Mouse (Mus musculus): Measurements from ENCODE around the gene Zfp57. TPM values are rescaled to one million over a fixed set of nuclear protein-coding genes. Genes with fewer than 3 reads are reported as not detected.

Zfp57 gene
- polyA plus RNA-seq, 1 experiment from 2014 or later, result 301 TPM

- DNase-seq (no peak), ATAC-seq (ENCODE audit: low FRiP score, low TSS enrichment) (no peak)
- no peaks in the 10 kb centered on the region for H3K27me3 ChIP-seq (ENCODE audit: control insufficient read depth, insufficient read depth, low read length)
- no peak overlapping the region for H3K9ac ChIP-seq (replicated peaks; ENCODE audit: low read length)
- H3K9me3 ChIP-seq (ENCODE audit: control insufficient read depth, low read length), result no peaks in the 10 kb centered on the region
- no peak overlapping the region for H3K4me3 ChIP-seq (replicated peaks; ENCODE audit: low read depth, low read length)
- no peak overlapping the region for H3K4me2 ChIP-seq (ENCODE audit: low read length)
- 85% methylated on average over 6 of the region's 6 CpGs for WGBS
- H3K36me3 ChIP-seq (ENCODE audit: control insufficient read depth, insufficient read depth, low read length), result no peaks in the 10 kb centered on the region
- H3K27ac ChIP-seq (replicated peaks; ENCODE audit: low read depth, low read length), result no peak overlapping the region
- no peaks in the 10 kb centered on the region for H3K4me1 ChIP-seq (ENCODE audit: control insufficient read depth, insufficient read depth, low read length)
Observed at GRCm38 (mm10) chr17:36971172-36971850, 29.7 kb upstream of the Zfp57 start.

GRCm38 (mm10) chr17:36972791-36973190, 28.2 kb upstream of the Zfp57 start:
- H3K27ac ChIP-seq (replicated peaks; ENCODE audit: low read depth, low read length), result no peak overlapping the region
- no peaks in the 10 kb centered on the region for H3K36me3 ChIP-seq (ENCODE audit: control insufficient read depth, insufficient read depth, low read length)
- no peaks in the 10 kb centered on the region for H3K4me1 ChIP-seq (ENCODE audit: control insufficient read depth, insufficient read depth, low read length)
- no peak overlapping the region for H3K4me2 ChIP-seq (ENCODE audit: low read length)
- no peaks in the 10 kb centered on the region for H3K9me3 ChIP-seq (ENCODE audit: control insufficient read depth, low read length)
- DNase-seq (no peak), ATAC-seq (ENCODE audit: low FRiP score, low TSS enrichment) (no peak)
- 86% methylated on average over 3 of the region's 3 CpGs for WGBS
- no peak overlapping the region for H3K4me3 ChIP-seq (replicated peaks; ENCODE audit: low read depth, low read length)
- H3K27me3 ChIP-seq (ENCODE audit: control insufficient read depth, insufficient read depth, low read length), result no peaks in the 10 kb centered on the region
- no peak overlapping the region for H3K9ac ChIP-seq (replicated peaks; ENCODE audit: low read length)

- Histone ChIP-seq H3K9me3 (ENCODE audit: control insufficient read depth, low read length) (no peaks in the 10 kb centered on the region), H3K4me2 (ENCODE audit: low read length) (no peak overlapping the region), H3K4me3 (replicated peaks; ENCODE audit: low read depth, low read length) (no peak overlapping the region), H3K9ac (replicated peaks; ENCODE audit: low read length) (no peak overlapping the region), H3K4me1 (ENCODE audit: control insufficient read depth, insufficient read depth, low read length) (no peaks in the 10 kb centered on the region), H3K36me3 (ENCODE audit: control insufficient read depth, insufficient read depth, low read length) (no peaks in the 10 kb centered on the region), H3K27ac (replicated peaks; ENCODE audit: low read depth, low read length) (no peak overlapping the region), H3K27me3 (ENCODE audit: control insufficient read depth, insufficient read depth, low read length) (no peaks in the 10 kb centered on the region)
- 83% methylated on average over 8 of the region's 8 CpGs for WGBS
- DNase-seq, result no peak
- no peak for ATAC-seq (ENCODE audit: low FRiP score, low TSS enrichment)
Observed at GRCm38 (mm10) chr17:36973271-36973787, 27.6 kb upstream of the Zfp57 start.

GRCm38 (mm10) chr17:36981221-36981813, 19.6 kb upstream of the Zfp57 start, which contains the start of gene 2410137M14Rik:
2410137M14Rik (minus strand) TSS chr17:36981237.
- DNase-seq (no peak), ATAC-seq (ENCODE audit: low FRiP score, low TSS enrichment) (no peak)
- Histone ChIP-seq H3K4me1 (ENCODE audit: control insufficient read depth, insufficient read depth, low read length) (no peaks in the 10 kb centered on the region), H3K9me3 (ENCODE audit: control insufficient read depth, low read length) (no peaks in the 10 kb centered on the region), H3K9ac (replicated peaks; ENCODE audit: low read length) (no peak within 1 kb of the TSS), H3K36me3 (ENCODE audit: control insufficient read depth, insufficient read depth, low read length) (no peaks in the 10 kb centered on the region), H3K4me2 (ENCODE audit: low read length) (no peak within 1 kb of the TSS), H3K27ac (replicated peaks; ENCODE audit: low read depth, low read length) (no peak within 1 kb of the TSS), H3K4me3 (replicated peaks; ENCODE audit: low read depth, low read length) (no peak within 1 kb of the TSS), H3K27me3 (ENCODE audit: control insufficient read depth, insufficient read depth, low read length) (no peaks in the 10 kb centered on the region)
- WGBS, result 16% methylated on average over 18 of the region's 18 CpGs

GRCm38 (mm10) chr17:36981845-36982244, 19.1 kb upstream of the Zfp57 start:
- Histone ChIP-seq H3K9ac (replicated peaks; ENCODE audit: low read length) (no peak overlapping the region), H3K4me3 (replicated peaks; ENCODE audit: low read depth, low read length) (no peak overlapping the region), H3K9me3 (ENCODE audit: control insufficient read depth, low read length) (no peaks in the 10 kb centered on the region), H3K27me3 (ENCODE audit: control insufficient read depth, insufficient read depth, low read length) (no peaks in the 10 kb centered on the region), H3K4me2 (ENCODE audit: low read length) (no peak overlapping the region), H3K36me3 (ENCODE audit: control insufficient read depth, insufficient read depth, low read length) (no peaks in the 10 kb centered on the region), H3K27ac (replicated peaks; ENCODE audit: low read depth, low read length) (no peak overlapping the region), H3K4me1 (ENCODE audit: control insufficient read depth, insufficient read depth, low read length) (no peaks in the 10 kb centered on the region)
- no peak for ATAC-seq (ENCODE audit: low FRiP score, low TSS enrichment)
- no peak for DNase-seq
- WGBS, result 3% methylated on average over 4 of the region's 4 CpGs

- Histone ChIP-seq H3K4me1 (ENCODE audit: control insufficient read depth, insufficient read depth, low read length) (no peaks in the 10 kb centered on the region), H3K9ac (replicated peaks; ENCODE audit: low read length) (no peak overlapping the region), H3K27ac (replicated peaks; ENCODE audit: low read depth, low read length) (no peak overlapping the region), H3K36me3 (ENCODE audit: control insufficient read depth, insufficient read depth, low read length) (no peaks in the 10 kb centered on the region), H3K27me3 (ENCODE audit: control insufficient read depth, insufficient read depth, low read length) (no peaks in the 10 kb centered on the region; the same call in 1 of the 2 replicates), H3K4me2 (ENCODE audit: low read length) (no peak overlapping the region), H3K9me3 (ENCODE audit: control insufficient read depth, low read length) (no peaks in the 10 kb centered on the region), H3K4me3 (replicated peaks; ENCODE audit: low read depth, low read length) (no peak overlapping the region)
- DNase-seq (no peak), ATAC-seq (ENCODE audit: low FRiP score, low TSS enrichment) (no peak)
- 35% methylated on average over 5 of the region's 5 CpGs for WGBS
Observed at GRCm38 (mm10) chr17:36982253-36983155, 18.5 kb upstream of the Zfp57 start.

- H3K4me3 ChIP-seq (replicated peaks; ENCODE audit: low read depth, low read length), result no peak overlapping the region
- no peaks in the 10 kb centered on the region for H3K4me1 ChIP-seq (ENCODE audit: control insufficient read depth, insufficient read depth, low read length)
- DNase-seq, result no peak
- no peak overlapping the region for H3K9ac ChIP-seq (replicated peaks; ENCODE audit: low read length)
- H3K36me3 ChIP-seq (ENCODE audit: control insufficient read depth, insufficient read depth, low read length), result no peaks in the 10 kb centered on the region
- 4% methylated on average over 24 of the region's 24 CpGs for WGBS
- peaks cover 6% of the 10 kb centered on the region; the same call in 1 of the 2 replicates for H3K27me3 ChIP-seq (ENCODE audit: control insufficient read depth, insufficient read depth, low read length)
- H3K9me3 ChIP-seq (ENCODE audit: control insufficient read depth, low read length), result no peaks in the 10 kb centered on the region
- H3K4me2 ChIP-seq (ENCODE audit: low read length), result 0 out of 2 replicates have a peak overlapping the region, but pooled peaks have one; percentile 3
- no peak overlapping the region for H3K27ac ChIP-seq (replicated peaks; ENCODE audit: low read depth, low read length)
- no peak for ATAC-seq (ENCODE audit: low FRiP score, low TSS enrichment)
Observed at GRCm38 (mm10) chr17:36988475-36988874, 12.5 kb upstream of the Zfp57 start.

GRCm38 (mm10) chr17:36989437-36989836, 11.5 kb upstream of the Zfp57 start, which contains the start of gene H2-M5:
H2-M5 (minus strand) TSS chr17:36989537.
- WGBS, result 32% methylated on average over 5 of the region's 5 CpGs
- H3K4me2 ChIP-seq (ENCODE audit: low read length), result 0 out of 2 replicates have a peak within 1 kb of the TSS, but pooled peaks have one; percentile 3

More at GRCm38 (mm10) chr17:36989437-36989836, 11.5 kb upstream of the Zfp57 start, which contains the start of gene H2-M5:
- Histone ChIP-seq H3K9ac (replicated peaks; ENCODE audit: low read length) (no peak within 1 kb of the TSS), H3K27ac (replicated peaks; ENCODE audit: low read depth, low read length) (no peak within 1 kb of the TSS), H3K36me3 (ENCODE audit: control insufficient read depth, insufficient read depth, low read length) (no peaks in the 10 kb centered on the region), H3K4me3 (replicated peaks; ENCODE audit: low read depth, low read length) (no peak within 1 kb of the TSS), H3K9me3 (ENCODE audit: control insufficient read depth, low read length) (no peaks in the 10 kb centered on the region), H3K27me3 (ENCODE audit: control insufficient read depth, insufficient read depth, low read length) (peaks cover 6% of the 10 kb centered on the region; the same call in 1 of the 2 replicates), H3K4me1 (ENCODE audit: control insufficient read depth, insufficient read depth, low read length) (no peaks in the 10 kb centered on the region)
- no peak for DNase-seq
- no peak for ATAC-seq (ENCODE audit: low FRiP score, low TSS enrichment)

Data from midbrain, embryonic 14.5 days (tissue).